Comparison of ENCODE assay signal across 9 mouse cellular contexts in genomic region chrX:103741215-103742056, GRCm38 (mm10).
DNase-seq lines count a peak whose midpoint lies in the region; ATAC-seq and TF ChIP-seq lines count a peak whose summit lies in the region.
"Had no signal": no experiment of that assay in that cellular context is flagged by ENCODE, and none has a peak within 500 bp of the region (broad histone marks: within the 10 kb centered on the region; RNA-seq: fewer than 3 reads in every experiment).

No protein-coding gene starts in this region.

- H3K4me3 ChIP-seq in forebrain, postnatal 0 days (ENCODE audit: low read depth, low read length) = no peak overlapping the region
- H3K4me3 ChIP-seq in neural tube, embryonic 15.5 days (replicated peaks) = no peak overlapping the region
- no peak overlapping the region for H3K4me3 ChIP-seq in hindbrain, embryonic 10.5 days
- H3K4me3 ChIP-seq: forebrain, embryonic 12.5 days had no signal

- H3K27me3 ChIP-seq in forebrain, postnatal 0 days (ENCODE audit: insufficient read depth, low read length) = no peaks in the 10 kb centered on the region
- H3K27me3 ChIP-seq in neural tube, embryonic 15.5 days (replicated peaks) = peaks cover 42% of the 10 kb centered on the region
- peaks cover 86% of the 10 kb centered on the region for H3K27me3 ChIP-seq in hindbrain, embryonic 10.5 days (ENCODE audit: insufficient read depth, poor library complexity, severe bottlenecking)

- H3K36me3 ChIP-seq in forebrain, postnatal 0 days (ENCODE audit: insufficient read depth) = no peaks in the 10 kb centered on the region
- H3K36me3 ChIP-seq in neural tube, embryonic 15.5 days = no peaks in the 10 kb centered on the region
- H3K36me3 ChIP-seq in hindbrain, embryonic 10.5 days = no peaks in the 10 kb centered on the region
- H3K36me3 ChIP-seq: forebrain, embryonic 12.5 days had no signal

- 76% methylated on average over 12 of the region's 13 CpGs for WGBS in forebrain, postnatal 0 days
- 66% methylated on average over 7 of the region's 13 CpGs for WGBS in neural tube, embryonic 15.5 days
- WGBS in hindbrain, embryonic 10.5 days = 58% methylated on average over 7 of the region's 13 CpGs

- TF ChIP-seq CTCF in forebrain, postnatal 0 days (IDR thresholded peaks at IDR 0.05; ENCODE audit: low read depth) = no peak

- H3K27ac ChIP-seq in forebrain, postnatal 0 days (ENCODE audit: low read depth, low read length) = no peak overlapping the region
- no peak overlapping the region for H3K27ac ChIP-seq in neural tube, embryonic 15.5 days (replicated peaks)
- no peak overlapping the region for H3K27ac ChIP-seq in hindbrain, embryonic 10.5 days
- H3K27ac ChIP-seq: forebrain, embryonic 12.5 days had no signal

- peak; percentile 68 for DNase-seq in Muller cell, postnatal 12 days (ENCODE audit: inconsistent ontology term)
- peak; percentile 77 for DNase-seq in adrenal gland, postnatal 10 days
- DNase-seq in heart, adult 8-10 months (ENCODE audit: low spot score) = peak; percentile 45
- DNase-seq in kidney, postnatal 4 days = peak; percentile 51 to 68
- DNase-seq in frontal cortex, postnatal 14 days (ENCODE audit: low spot score in 2 of 2) = no peak
- no peak for DNase-seq in forebrain, postnatal 0 days
- DNase-seq in hindbrain, embryonic 10.5 days (ENCODE audit: low spot score) = no peak

- H3K4me1 ChIP-seq in forebrain, postnatal 0 days (ENCODE audit: insufficient read depth) = peaks cover 10% of the 10 kb centered on the region; the same call in 1 of the 2 replicates
- peaks cover 18% of the 10 kb centered on the region for H3K4me1 ChIP-seq in neural tube, embryonic 15.5 days
- H3K4me1 ChIP-seq in hindbrain, embryonic 10.5 days (replicated peaks) = peaks cover 24% of the 10 kb centered on the region; the same call in 1 of the 2 replicates

- H3K4me2 ChIP-seq in forebrain, postnatal 0 days (ENCODE audit: low read depth) = no peak overlapping the region
- H3K4me2 ChIP-seq in neural tube, embryonic 15.5 days = no peak overlapping the region
- H3K4me2 ChIP-seq: forebrain, embryonic 12.5 days had no signal

- H3K9me3 ChIP-seq in forebrain, postnatal 0 days (ENCODE audit: low read length) = no peaks in the 10 kb centered on the region
- no peaks in the 10 kb centered on the region for H3K9me3 ChIP-seq in neural tube, embryonic 15.5 days (replicated peaks)
- no peaks in the 10 kb centered on the region for H3K9me3 ChIP-seq in hindbrain, embryonic 10.5 days
- H3K9me3 ChIP-seq: forebrain, embryonic 12.5 days had no signal

- H3K9ac ChIP-seq in forebrain, postnatal 0 days = no peak overlapping the region
- no peak overlapping the region for H3K9ac ChIP-seq in neural tube, embryonic 15.5 days (replicated peaks)
- H3K9ac ChIP-seq: forebrain, embryonic 12.5 days had no signal

- no peak for ATAC-seq in forebrain, postnatal 0 days
- no peak for ATAC-seq in neural tube, embryonic 15.5 days (ENCODE audit: low FRiP score)

Comparison
In these comparisons a context has a peak if more than half of its experiments do, and no peak if none do; other contexts are left out.
1. DNase-seq: peak in Muller cell, postnatal 12 days (single experiment), adrenal gland, postnatal 10 days (single experiment), heart, adult 8-10 months (single experiment) and kidney, postnatal 4 days (2 of 2); none in frontal cortex, postnatal 14 days (0 of 2), forebrain, postnatal 0 days (single experiment) and hindbrain, embryonic 10.5 days (single experiment).